Mouse (Mus musculus) common myeloid progenitor, adult 5-6 weeks (primary cell): Measurements from ENCODE around the gene Ap1m1. TPM values are rescaled to one million over a fixed set of nuclear protein-coding genes. Genes with fewer than 3 reads are reported as not detected.
A peak's percentile ranks its signal among the peaks of the same experiment; 100 is the strongest.

ENCODE experiments used
- ATAC-seq: replicated peaks from 2 replicates; pipeline ENCODE4 v1.8.0; 2016; ENCODE audit warnings: low read depth, mild to moderate bottlenecking, moderate TSS enrichment, inconsistent platforms; ENCODE audit not compliant: poor library complexity, severe bottlenecking
- total RNA-seq: library from RNA; stranded (forward); fragments of 200-1000, 187-1606 nt; gene quantifications from 2 replicates; pipeline ENCODE4 v1.2.3, GENCODE M21; 2017

Gene Ap1m1
- total RNA-seq, 1 experiment from 2014 or later: 88.2 TPM

DNA sequence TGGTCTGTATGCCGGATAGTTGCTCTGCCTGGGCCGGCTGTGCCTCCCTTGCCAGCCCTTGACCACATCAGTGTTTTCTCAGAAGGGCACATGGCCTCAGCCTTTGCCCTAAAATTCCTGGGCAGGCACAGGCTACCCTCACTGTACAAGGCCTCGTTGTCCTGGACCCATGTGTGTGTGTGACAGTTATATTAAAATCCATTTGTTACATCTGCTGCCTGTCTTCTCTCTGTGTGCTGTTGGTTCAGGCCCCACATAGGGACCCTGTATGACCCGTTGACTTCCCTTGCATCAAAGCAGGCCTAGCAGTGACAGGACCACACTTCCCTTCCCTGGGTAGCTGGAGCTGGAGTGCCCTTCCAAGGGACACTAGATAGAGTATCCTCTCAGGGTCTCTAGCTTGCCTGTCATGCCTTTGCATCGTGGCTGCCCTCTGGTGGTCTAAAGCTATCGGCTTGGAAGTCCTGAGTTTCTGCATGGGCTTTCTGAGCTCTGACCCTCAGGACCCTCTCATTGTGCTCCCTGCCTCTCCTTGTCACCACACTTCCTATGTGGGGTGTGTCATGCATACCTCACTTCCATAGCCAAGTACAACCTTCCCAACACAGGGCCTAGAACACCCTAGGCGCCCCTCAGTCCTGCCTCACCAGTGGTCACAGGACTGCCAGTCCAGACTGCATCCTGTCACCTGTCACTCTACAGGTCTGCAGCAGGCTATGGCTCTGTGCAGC, 17.5 kb downstream of the Ap1m1 start:
- peak; percentile 60 for ATAC-seq

DNA sequence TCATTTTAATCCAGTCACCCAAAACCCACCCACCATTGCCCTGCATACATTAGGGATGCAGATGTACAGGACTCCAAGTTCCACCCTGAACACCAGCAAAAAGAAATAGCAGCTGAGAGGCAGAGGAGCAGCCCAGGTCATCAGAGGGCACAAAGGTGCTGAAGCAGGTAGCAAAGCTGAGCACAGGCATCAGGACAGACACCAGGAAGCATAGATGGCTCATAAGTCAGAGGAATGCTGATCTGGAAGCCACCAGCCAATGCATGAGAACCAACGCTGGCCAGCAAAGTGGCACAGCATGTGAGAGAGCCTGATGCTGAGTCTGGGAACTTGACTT, 18.1 kb downstream of the Ap1m1 start:
- ATAC-seq: no peak

DNA sequence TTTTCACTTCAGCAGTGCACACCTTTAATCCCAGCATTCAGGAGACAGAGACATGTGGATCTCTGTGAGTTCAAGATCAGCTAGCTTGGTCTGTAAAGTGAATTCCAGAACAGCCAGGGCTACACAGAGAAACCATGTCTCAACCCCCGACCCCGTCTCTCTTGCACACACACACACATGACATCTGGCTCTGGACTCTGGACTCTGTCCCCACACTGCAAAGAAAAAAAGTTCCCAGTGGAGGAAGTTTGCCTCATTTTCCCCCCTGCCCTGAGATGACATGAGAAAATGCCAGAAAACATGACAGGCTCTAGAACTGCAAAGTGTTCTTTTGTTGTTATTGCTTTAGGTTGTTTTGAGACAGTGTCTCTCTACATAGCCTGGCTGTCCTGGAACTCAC, 20.0 kb downstream of the Ap1m1 start:
- ATAC-seq: no peak

DNA sequence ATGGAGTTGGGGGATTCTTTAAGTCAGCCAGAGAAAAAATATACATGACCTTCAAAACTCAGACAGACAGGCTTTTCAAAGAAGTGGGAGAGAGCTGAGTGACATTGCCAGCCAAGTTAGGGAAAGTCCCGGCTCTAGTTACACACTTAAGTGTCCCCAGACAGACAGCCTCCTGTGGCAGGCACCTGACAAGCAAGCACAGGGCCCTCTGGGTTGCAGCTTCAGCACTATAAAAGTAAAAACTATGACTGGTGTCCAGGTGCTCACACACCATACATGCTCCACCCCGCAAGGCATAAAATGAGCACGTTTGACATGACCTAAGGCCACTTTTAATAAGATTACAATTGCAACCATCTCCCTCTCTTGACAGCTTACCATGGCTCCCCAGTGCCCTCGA, 20.8 kb downstream of the Ap1m1 start:
- ATAC-seq: no peak

DNA sequence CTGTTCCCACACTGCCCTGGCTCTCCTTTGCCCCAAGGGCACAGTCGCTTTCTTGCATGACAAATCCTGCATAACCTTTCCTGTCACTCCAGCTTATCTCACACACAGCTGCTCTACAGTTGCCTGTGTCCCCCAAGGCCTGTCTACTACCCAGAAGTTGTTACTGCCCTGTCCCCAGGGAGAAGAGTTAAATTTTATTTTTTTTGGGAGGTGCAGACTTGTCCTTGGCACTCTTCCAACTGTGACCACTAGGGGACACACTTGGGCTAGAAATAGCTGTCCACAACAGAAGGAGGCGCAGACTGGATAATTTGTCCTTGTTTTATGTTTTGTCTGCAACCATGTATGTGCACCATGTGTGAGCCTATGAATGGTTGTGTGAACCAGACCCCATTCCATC, 21.2 kb downstream of the Ap1m1 start:
- ATAC-seq: peak; percentile 79

DNA sequence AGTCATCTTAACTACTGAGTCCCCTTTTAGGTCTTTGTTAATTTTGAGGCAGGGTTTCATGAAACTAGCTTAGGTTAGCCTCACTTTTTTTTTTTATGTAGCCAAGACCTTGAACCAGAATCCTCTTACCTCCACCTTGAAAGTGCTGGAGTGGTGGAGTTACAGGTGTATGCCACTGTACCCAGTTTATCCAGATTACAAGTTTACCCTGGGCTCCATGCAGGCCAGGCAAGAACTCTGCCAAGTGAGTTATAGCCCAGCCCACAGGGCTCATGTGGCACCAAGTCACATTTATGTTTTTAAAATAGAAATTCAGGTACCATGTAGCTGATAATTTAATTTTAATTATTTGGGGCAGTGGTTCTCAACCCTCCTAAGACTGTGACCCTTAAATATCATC, 21.6 kb downstream of the Ap1m1 start:
- ATAC-seq: no peak

DNA sequence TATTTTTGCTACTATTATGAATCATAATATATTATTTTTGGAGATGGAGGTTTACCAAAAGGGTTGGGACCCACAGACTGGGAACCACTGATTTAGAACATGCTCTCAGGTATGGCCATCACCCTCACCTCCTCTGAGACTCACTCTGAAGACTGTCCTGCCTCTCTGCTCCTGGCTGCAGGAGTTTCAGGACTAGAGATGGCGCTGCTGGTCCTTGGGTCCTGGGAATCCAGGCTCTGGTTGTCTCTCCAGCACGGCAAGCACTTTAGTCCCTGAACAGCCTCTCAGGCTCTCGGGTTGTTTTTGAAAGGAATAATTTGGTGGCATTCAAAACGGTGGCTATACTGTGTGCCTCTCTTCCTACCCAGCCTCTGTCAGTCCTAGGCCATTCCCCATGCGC, 22.1 kb downstream of the Ap1m1 start:
- no peak for ATAC-seq

DNA sequence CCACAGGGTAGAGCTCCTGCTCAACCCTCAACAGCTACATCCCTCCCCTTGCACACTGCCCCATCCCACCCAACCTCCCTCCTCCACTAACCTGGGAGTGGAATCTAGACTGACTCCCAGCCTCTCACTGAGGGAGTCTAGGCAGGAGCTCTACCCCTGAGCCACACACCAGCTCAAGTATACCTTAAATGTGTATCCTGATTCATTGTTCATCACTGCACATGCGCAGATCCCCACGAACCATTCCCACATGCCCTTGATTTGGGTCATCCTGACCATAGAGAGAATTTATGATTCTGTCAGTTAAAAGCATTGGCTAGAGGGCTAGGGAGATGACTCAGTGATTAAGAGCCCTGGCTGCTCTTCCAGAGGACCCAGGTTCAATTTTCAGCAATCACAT, 22.9 kb downstream of the Ap1m1 start:
- no peak for ATAC-seq

DNA sequence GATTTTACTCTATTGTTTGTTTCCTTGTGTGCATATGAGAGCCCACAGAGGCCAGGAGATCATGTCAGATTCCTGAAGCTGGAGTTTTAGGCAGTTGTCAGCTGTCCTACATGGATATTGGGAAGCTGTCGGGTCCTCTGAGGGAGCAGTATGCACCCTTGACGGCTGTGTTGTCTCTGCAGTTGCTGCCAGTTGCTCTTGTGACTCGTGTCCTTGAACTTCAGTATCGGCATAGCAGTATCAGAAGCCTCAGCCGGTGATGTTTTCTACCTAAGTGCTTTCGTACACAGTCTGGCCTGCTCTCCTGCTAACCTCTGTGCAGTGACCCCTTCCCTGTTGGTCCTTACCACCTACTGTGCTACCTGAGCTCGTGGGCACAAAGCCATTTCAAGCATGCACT, 23.6 kb downstream of the Ap1m1 start:
- no peak for ATAC-seq

DNA sequence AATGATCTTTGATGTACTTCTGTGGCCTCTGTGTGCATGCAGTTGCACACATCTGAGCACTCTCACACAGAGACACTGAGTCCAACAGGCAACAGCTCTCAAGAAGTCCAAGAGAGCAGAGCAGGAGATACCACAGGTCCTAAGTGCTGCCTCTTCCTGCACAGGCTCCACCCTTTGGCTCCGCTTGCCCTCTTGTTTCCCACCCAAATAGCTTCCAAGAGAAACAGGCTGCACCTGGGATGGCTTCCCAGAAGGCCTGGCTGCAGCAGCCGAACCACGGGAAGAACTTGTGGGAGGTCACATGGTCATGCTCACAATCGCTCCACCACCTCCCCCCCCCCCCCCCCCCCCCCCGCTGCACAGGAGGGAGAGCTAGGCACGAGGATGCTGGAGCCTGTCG, 25.5 kb downstream of the Ap1m1 start:
- no peak for ATAC-seq

DNA sequence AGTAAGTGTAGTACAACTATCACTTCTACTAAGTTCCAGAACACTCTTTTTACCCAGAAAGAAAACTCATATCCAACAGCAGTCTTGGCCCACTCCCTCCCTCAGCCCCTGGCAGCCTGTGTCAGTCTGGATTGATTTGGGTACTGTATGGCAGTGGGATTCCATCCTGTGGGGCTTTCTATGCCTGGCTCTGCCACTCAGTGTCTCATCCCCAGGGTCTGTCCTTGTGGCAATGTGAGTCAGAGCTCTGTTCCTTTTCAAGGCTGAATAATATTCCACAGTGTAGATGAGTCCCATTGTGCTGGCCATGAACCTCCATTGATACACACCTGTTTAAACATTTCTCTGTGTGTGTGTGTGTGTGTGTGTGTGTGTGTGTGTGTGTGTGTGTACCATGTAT, 26.9 kb downstream of the Ap1m1 start:
- ATAC-seq: no peak

DNA sequence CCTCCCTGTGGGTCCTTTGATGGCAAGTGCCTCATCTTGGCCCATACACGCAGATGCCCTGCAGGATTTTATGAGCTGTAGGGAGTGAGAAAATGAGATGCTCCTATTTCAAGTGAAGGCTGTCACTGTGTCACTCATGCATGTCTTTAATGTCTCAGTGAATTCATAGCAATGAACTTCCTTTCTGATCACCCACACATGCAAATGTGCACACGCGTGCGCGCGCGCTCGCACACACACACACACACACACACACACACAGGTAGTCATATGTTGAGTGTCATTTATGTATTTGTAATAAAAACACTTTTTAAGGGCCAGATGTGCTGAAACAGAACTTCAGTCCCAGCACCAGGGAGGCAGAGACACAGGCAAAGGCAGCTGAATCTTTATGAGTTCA, 27.3 kb downstream of the Ap1m1 start:
- ATAC-seq: no peak

DNA sequence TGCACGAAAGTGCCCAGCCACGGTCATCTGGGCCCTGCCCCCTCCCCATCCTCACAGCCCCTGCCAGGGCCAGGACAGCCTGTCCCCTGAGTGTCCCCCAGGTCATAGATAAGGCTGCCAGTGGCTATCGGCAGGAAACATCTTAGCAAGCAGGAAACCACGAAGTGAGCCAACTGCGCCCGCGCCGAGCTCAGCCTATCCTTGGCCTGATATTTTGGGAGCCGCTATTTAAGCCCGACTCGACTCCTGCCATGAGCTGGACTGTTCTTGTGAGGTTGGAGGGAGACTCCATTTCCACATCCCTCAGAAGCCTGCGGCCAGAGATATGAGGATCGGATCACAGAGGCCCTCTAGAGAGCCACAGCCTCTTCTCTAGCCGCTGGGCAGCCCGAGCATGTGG, 28.5 kb downstream of the Ap1m1 start:
- peak; percentile 87 for ATAC-seq

DNA sequence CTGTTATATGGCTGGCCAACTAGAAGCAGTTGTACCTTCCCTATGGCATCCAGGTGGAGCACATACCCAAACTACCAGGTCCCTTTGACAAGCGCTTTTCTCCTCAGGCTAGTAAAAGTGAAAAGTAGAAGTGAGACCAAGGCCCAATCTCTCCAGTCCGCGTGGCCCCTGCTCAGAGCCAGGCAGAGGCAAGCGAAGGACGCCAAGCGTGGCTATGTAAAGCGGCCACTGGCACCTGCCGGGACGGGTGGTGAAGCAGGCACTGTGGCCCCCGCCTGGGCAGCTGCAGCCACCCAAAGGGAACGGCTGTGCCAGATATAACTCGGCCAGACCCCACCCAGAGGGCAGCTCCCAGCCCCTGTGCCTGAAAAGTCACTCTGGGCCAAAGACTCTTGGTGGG, 30.8 kb downstream of the Ap1m1 start:
- no peak for ATAC-seq

DNA sequence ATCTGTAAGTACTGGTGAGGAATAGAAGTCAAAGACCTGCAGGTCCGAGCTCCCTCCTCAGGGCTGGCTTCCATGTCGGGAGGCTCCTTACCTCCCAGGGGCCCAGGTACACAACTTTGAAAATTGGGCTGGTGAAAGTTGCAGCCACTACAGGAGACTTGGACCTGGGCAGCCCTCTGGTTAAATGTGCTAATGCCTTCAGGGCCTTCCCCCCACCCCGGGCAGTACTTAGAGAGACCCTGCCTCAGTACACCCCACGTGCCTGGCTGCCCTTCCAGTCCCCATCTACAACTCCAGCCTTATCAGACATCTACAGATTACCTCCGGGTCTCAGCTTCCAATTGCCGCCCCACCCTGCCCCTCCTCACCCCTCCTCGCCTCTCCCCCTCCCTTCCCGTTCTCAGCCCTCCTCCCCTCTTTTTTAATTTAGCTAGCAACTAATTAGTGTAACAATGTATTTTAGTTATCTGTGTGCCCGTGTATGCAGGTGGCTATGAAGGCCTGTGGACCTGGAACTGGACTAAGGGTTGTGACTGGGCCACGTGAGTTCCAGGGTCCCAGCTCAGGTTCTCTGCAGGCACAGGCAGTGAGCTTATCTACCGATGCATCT, 31.3 kb downstream of the Ap1m1 start:
- no peak for ATAC-seq

DNA sequence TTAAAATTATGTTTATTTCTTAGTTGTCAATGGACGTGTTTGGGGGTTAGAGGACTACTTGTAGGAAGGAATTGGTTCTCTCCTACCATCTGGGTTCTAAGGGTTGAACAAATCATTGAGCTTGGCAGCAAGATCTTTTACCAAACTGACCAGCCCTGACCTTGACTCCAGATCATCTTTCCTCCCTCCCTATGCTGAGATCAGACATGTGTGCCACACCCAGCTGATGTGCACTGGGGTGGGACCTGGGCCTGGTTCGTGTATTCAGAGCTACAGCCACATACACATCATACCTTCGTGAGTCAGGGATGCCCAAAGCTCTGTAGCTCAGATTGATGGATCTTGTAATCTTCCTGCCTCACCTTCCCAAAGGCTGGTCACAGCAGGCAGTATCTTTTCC, 31.9 kb downstream of the Ap1m1 start:
- ATAC-seq: no peak

DNA sequence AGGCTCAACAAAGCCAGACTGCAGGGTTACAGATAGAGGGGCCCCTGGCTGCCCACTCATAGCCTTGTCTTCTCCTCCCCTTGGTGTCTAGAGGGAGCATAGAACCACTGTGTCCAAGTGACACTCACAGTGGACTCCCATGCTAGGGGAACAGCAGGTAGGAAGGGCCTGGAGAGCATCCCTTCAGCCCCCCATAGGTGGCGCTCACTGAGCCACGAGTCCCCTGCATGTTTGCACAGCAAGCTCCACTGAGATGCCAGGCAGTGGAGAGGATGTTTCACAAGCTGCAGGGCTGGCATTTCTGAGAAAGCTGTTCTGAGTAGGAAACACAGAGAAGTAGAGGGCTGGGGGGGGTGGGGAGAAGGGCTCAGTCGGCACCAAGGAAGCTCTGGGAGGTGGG, 32.5 kb downstream of the Ap1m1 start:
- peak; percentile 28 for ATAC-seq

DNA sequence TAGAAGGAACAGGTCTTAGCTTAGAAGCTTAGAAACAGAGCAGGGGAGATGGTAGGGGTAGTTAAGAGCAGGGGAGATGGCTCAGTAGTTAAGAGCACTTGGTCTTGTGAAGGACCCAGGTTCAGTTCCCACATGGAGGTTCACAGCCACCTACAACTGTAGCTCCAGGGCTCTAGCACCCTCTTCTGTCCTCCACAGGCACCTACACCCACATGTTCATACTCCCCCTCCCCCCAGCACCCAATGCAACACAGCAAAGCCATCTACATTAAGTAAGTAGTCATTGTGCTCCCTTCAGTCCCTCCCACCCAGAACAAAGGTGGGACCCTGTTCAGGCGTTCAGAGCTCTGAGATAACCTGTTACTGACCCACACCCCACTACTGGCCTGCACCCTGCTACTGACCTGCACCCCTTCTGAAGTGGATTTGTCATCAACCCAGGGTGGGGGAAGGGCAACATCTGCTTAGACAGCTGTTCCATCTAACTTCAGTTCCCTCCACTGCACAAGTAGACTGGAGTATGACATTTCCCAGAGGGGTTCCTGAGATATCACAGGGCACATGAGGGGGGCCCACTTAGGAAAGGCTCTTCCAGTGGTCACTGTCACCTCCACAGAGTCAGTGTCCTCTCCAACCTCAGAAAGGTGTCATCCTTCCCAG, 33.4 kb downstream of the Ap1m1 start:
- no peak for ATAC-seq

DNA sequence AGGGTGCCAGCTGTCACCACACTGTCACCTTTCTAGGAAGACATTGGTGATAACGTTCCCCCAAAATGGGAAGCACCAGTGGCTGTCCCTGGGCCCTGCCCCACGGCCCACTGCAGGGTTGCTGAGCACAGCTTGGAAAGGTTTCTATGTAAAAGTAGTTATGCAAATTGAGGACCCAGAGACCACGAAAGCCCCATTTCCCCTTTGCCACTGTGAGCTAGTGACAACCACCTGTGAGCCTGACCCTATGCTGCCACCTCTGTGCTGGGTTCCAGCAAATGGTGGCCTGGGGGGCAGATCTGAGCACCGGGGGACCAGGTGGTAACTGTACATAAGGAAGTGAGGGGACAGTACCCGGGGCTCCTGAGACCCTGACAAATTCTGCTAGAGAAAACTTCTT, 34.0 kb downstream of the Ap1m1 start:
- peak; percentile 45 for ATAC-seq

DNA sequence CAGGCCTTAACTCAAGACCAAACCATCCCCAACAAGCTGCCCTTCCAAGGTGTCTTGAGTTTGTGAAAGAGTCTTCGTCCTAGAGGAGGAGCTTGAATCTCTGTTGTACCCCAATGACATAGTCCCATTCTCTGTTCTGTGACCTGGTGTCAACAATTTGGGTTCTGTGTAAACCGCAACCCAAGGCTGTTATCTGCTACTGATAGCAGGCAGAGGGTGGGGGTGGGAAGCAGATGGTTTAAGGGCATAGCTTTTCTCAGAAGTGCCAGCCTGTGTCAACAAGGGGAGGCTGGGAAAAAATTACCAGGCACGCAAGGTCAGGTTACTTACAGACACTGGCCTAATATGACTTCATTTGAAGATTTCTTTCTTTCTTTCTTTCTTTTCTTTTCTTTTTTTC, 37.4 kb downstream of the Ap1m1 start:
- ATAC-seq: peak; percentile 43

DNA sequence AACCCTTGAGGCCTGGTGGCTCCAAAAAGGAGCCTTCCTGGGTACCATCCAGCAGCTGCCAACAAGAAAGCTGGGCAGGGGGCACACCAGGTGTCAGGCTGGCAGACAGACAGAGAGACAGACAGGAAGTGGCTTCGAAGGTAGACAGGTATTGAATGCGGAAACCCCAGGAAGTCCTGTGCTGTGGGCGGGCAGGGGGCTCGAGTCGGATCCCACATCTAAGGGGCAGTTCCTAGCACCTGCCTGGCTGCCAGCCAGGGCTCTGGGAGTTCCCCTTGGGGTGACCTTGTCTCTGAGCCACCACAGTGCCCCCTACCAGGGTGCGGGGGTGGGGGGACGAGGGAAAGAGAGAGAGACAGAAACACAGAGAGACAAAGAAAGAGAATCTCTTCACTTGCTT, 39.3 kb downstream of the Ap1m1 start:
- no peak for ATAC-seq

DNA sequence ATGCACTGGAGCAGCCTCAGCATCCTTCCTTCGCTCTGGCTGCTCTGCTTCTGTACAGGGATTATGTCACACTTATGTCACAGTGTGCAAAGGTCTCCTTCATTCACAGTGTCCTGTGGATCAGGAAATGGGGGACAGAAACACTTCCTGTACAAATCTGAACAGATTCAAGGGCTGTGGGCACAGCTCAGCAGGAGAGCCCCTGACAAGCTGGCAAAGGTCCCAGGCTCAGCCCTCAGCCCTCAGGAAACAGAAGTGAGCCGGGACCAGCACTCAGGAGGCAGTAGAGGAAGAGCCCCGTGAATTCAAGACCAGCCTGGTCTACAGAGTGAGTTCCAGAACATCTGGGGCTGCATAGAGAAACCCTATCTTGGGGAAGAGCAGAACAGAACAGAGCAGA, 41.8 kb downstream of the Ap1m1 start:
- peak; percentile 81 for ATAC-seq
